Mouse (Mus musculus) left cerebral cortex, adult 8-10 months (tissue): ENCODE measurements around the gene Klhdc8a. TPM values are rescaled to one million over a fixed set of nuclear protein-coding genes. Genes with fewer than 3 reads are reported as not detected.

Experiments
- DNase-seq, 2 experiments: peaks; one replicate each; pipeline ENCODE4 v3.0.0; 2022; ENCODE audit warnings: low spot score in 2 of 2
- total RNA-seq, 4 experiments: library from RNA; stranded (reverse); gene quantifications; 2 replicates each; pipeline ENCODE4 v1.2.4; 2022

Klhdc8a gene
- total RNA-seq, 4 experiments from 2014 or later: 12.3 to 15.1 (median 13.6) TPM

DNA sequence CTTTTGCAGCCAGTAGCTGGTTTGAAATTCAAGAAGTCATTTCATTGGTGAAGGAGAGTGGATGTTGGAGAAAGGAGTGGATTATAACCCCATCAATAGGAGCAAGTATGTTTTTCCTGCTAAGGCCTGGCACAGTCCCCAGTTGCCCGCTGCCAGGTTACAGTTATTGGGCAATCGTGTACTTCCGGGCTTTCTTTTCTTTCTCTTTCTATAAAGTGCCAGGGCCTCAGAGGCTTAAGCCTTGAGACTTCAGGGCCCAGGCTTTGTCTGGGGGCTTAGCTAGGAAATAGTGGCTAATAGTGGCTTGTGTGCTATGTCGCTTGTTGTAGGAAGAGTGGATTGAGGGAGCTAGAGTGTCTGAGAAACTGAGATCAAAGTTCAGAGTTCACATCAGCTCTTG is 19.0 kb downstream of the Klhdc8a start:
- DNase-seq: no peak

DNA sequence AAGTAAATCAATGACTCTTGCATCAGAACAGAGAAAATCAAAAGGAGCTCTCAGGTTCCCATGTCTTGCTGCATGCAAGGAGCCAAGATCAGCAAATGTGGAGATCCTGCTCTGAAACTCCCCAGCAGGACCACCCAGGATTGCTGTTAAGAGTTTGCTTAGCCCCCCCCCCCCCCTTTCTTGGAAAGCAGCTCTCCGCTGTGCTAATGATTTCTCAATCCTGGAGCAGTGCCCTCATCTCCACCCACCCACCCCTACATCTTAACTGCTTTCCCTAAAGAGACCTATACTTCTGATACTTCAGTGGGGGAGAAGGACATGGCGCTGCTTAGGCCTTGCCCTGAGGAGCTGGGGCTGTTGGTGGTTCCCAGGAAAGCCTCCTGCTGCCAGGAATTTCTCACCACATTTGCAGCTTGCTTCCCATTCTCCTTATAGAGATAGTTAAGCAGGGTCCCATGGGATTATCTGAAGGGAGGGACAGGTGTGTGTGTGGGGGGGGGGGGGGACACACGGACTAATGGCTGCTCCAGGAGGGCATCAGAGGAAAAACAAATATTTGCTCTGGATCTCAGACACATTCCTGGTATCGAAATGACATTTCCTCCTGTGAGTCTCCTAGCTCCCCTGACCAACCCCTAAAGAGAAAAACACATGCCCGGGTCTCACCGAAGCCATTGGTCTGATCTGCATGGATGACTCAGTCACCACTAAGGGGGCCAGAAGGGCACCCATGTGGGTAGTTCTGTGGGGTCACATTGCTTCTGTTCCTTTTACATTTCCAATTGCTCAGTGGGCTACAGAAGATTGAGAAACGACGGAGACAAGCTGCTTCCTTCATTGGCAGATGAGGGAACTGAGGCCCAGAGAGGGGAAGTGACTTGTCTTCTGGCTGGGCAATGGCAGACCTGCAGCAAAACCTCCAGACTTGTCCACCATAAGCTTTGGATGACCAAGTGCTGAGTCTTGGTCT is 19.8 kb downstream of the Klhdc8a start:
- no peak for DNase-seq

DNA sequence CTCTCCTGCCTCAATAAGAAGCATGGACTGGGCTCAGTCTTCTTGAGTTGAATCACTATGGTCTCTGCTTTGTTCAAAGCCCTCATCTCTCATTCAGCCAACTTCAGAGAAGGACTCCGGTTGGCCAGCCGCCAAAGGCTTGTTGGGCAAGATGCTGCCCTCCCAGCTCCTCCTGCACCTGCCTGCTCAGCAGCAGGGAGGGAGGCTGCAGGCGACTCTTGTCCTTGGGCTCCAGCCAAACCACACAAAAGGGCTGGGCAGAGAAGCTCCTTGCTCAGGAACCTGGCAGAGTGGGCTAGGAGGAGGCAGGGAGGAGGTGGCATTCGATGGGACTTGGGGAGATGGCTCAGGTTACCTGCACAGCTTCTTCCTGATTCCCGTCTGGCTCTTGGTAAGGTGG is 20.8 kb downstream of the Klhdc8a start:
- DNase-seq: no peak

DNA sequence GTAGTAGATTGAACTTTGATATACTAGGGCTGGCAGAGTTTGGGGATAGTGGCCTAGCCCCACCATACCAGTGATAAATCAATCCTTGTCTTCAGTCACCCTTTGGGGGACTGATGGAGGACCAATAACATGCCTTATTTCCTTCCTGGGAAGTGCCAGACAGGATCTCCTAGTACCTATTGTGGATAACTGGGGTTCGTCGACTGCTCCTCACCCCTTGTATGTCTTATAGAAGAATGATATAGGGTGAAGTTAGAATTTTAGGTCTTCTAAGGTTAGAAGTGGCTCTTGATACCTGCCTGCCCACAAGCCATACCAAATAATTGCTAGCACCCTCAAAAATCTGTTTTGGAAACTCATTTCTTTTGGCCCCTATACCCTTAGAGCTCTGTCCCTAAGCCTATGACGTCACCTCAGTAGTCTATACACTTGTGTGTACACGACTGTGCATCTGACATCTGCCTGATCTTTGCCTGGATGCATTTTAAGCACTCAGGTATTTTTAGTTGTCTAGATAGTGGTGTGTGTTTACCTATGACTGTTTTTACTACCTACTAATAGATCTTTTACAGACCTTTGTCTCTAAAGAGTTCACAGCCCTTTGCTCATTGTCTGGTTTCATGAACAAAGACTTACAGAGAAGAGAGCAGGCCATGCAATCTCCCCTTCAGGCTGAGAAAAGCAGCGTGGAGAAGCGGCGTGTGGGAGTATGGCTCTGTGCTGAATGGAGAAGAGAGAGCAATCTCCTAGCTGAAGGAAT is 23.6 kb downstream of the Klhdc8a start:
- DNase-seq: no peak

DNA sequence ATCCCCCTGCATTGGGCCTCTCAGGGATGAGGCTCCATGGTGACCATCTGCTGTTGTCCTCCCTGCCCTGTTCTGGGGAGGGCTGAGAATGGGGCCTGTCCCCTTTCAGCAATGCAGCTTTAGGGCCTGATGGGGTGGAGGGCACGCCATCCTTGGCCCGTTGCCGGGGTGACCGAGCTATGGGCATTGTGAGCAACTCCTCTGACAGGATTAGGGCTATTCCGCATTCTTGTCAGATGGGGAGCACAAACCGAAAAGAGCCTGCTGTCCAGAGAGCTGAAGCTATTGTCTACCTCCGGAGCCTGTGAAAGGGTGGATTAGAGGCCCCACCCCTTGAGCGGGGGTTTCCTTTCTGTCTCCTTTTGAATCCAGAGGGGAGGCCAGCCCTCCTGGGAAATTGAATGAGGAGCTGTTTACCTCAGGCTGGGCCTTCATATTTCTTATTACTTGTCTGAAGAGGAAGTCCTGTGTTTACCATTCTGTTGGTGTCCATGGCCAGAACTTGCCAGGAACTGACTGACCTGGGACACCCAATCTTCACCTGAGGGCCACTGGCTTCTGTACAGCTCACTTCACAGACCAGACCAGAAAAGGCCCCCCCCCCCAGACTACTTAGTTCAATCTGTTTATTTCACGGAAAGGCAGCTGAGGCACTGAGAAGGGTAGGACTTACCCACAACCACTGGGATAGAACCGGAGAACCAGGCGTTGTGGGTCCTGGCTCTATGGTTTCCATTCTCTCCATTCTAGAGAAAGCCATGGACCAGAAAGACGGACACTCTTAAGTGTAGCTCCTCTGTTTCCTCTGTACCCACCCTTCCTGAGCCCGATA is 24.5 kb downstream of the Klhdc8a start:
- DNase-seq: no peak

DNA sequence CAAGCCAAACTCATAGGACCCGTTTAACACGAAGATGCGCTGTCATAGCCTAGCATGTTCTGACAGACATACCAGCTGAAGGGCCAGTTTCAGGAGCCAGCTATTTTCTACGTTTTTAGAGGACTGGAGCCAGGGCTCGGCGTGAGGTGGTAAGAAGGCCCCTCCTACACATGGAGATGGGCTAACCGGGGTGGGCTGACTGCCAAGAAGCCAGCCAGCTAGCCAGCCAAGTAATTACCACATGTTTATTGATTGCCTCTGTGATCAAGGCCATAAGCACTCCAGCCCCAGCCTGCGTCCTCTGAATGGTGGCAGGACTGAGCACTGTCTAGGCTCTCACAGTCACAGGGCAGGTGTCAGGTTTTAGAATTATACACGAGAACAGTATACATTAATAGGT is 28.4 kb downstream of the Klhdc8a start:
- DNase-seq: no peak

DNA sequence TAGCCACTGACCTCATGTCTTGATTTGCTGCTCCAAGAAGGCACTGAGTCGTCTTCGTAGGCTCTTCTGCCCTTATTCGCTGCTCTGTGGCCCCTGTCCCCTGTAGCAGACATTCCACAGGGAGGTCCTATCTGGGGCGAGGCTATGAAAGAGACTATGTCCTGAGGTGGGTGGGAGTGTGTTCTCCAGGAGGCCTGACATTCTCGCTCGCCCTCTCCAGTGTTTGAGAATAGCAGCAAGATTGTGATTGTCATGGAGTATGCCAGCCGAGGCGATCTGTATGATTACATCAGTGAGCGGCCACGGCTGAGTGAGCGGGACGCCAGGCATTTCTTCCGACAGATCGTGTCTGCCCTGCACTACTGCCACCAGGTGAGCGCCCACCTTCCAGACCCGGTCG is 29.1 kb downstream of the Klhdc8a start:
- no peak for DNase-seq

DNA sequence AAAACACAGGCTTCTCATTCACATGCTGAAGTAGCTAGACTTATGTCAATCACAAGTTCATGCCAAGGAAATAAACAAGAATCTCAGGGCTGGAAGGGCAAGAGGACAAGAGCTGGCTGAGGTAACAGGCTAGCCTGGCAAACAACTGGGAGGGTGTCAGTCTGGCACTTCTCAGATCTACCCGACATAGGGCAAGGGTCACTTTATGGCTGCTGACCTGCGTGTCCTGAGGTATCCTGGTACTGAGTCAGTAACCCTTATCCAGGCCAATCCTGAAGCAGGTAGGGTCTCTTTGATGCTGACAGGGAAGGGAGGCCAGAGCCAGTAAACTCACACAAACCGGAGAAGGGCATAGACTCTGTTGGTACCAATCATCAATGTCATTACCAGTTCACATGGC is 30.1 kb downstream of the Klhdc8a start:
- no peak for DNase-seq

DNA sequence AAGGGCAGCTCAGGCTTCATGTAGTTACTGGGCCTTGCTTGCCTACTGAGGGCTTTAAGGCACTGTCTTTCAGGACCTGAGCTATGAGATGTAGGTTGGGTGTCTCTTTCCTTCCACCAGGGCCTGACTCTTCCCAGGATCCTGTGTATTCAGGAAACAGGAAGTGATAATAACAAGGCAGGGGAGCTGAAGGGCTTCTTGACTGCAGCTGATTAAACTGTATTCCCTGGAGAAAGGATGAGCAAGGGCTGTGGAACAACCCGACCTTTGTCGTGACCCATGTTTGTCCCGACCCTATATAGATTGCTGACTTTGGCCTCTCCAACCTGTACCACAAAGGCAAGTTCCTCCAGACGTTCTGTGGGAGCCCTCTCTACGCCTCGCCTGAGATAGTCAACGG is 31.2 kb downstream of the Klhdc8a start:
- no peak for DNase-seq

DNA sequence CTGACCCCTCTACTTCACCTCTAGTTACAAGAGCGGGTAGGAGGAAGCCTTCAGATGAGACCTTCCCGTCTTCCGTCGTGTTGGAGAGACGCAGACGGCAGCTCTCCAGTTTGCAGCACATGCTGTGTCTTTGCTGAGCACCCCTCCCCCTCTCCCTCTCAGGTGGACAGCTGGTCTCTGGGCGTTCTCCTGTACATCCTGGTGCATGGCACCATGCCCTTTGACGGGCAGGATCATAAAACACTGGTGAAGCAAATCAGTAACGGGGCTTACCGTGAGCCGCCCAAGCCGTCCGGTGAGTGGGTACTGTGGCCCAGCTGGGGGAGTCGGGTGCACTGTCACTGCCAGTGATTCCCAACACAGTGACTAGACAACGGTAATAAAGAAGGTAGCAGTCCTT is 32.0 kb downstream of the Klhdc8a start:
- no peak for DNase-seq

DNA sequence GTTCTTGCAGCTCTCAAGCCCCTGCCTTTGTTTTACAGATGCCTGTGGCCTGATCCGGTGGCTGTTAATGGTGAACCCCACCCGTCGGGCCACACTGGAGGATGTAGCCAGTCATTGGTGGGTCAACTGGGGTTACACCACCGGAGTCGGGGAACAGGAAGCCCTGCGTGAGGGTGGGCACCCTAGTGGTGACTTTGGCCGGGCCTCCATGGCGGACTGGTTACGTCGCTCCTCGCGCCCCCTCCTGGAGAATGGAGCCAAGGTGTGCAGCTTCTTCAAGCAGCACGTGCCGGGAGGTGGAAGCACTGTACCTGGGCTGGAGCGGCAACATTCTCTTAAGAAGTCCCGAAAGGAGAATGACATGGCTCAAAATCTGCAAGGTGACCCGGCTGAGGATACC is 32.9 kb downstream of the Klhdc8a start:
- no peak for DNase-seq

DNA sequence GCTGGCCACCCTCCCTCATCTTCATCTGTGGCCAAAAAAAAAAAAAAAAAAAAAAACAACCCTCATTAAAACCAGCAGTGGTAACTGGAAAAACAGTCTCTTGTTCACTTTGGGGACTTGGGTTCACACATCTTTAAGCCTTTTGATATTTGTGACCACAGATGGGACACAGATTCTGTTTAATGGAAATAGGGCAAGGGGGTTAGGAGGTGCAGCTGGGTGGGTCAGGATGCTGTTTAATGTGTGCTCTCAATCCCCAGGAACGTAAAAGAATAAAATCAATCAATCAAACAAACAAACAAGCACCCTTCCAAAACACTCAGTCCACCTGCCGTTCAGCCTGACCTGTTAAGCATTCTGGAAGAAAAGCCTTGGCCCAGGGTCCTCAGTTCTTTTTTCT is 34.8 kb downstream of the Klhdc8a start:
- no peak for DNase-seq

DNA sequence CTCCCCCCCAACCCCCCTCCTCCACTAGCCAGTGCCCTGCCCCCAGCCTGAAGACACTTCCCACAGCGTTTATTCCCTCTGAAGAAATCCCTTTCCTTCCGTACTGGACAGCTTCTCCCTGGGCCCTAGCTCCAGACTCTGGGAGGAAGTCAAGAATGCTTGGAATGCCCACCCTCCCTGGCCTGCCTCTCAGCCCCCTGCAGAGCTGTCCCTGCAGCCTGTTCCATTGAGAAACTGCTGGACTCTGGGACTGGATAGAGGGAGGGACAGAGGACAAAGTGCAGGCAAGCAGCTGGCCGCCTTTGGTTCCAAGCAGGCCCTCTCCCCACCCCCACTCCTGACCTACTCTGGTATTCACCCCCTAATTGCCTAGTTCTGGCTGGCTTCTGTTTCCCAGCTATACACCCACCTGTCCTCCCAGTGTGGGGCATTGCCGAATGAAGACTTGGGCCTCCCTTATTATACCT is 35.3 kb downstream of the Klhdc8a start:
- DNase-seq: no peak

DNA sequence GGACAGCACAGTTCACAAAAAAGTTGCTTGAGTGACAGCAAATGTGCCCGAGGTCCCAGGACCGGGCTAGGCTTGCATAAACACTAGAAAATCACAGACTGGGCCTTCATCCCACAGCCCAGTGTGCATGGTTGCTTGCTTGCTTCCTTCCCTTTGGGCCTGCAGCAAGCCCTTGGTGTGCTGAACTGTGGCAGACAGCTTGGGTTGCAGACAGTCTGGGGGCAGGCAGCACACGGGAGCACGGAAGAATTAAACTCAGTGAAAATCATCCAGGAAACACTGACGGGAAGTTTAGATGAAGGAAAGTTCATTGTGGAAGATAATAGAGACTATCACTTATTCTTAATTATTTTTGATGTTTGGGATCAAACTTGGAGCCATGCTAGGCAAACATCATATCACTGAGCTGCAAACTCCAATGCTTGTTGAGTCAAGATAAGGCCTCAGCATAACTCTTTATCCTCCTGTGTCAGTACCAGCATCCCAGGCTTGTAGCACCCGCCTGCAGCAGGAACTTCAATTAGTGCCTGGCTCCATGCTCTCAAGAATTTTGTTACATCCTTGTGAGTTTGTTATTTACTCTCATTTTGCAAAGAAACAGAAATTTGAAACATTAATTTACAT is 35.9 kb downstream of the Klhdc8a start:
- no peak for DNase-seq

DNA sequence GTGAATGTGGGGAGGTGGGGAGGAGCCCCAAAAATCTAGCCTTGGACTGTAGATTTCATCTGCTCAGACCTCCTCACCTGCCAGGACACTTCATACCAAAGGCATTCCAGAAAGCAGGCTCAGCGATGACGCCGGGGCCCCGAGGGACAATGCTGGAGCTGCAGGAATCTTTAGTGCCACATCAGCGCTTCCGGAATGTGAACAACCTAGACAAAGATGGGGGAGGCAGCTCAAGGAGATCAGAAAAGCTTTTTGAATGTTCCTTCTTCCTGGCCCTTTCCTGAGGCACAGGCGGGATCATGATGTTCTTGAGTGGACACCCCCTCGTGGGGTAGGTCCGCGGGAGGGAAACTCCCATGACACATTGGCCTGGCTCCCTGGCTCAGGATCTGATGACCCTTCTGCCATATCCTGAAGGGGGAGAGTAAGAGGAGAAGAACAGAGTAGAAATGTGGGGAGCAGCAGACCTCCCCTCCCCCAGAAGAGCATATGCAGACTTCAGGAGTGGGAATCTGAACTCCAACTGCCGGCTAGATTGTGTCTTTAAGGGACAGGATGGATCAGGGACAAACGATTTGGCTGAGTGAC is 37.0 kb downstream of the Klhdc8a start:
- no peak for DNase-seq

DNA sequence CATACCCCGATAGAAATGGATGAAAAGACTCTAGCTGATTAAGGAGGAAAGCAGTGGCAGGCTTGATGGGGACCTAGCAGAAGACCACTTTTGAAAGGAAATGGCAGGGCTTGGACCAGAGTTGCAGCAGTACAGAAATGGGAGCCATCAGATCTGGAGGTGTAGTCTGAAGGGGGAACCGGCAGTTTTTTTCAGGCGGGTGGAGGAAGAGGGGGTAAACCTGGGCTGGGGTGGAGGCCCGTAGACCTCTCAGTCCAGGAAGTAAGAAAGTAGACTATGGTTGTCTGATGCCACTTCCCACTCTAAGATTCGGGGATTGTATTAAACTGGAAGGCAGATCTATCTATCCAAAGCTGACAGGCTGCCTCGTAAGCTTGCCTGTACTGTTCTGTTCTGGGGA is 38.5 kb downstream of the Klhdc8a start:
- DNase-seq: no peak

DNA sequence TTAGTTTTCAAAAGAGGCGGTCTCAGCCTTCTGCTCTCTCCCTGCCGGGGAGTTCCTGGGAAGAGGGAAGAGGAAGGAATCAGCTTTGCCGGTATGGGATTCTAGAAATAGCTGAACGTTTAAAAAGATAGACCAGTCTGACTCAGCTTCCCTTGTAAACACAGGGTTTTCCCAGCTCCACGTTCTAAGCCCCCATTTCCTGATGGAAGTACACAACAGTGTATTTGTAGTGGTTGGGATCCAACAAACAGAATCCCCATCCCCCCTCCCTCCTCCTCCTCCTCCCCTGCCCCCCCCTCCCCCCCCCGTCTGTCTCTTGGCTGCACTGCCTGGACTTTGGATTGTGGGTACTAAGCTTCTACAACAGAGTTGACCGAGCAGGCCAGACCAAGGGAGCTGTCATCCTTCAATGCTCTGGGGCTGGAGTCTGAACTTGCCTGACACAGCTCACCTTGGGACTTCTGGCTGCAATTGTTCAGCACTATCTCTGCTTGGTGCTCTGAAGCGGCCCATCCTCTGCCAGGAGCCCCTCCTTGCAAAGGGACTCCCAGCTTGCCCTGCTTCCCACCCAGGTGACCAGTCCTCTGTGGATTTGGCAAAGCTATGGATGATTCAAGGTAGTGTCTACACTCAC is 39.7 kb downstream of the Klhdc8a start:
- no peak for DNase-seq

DNA sequence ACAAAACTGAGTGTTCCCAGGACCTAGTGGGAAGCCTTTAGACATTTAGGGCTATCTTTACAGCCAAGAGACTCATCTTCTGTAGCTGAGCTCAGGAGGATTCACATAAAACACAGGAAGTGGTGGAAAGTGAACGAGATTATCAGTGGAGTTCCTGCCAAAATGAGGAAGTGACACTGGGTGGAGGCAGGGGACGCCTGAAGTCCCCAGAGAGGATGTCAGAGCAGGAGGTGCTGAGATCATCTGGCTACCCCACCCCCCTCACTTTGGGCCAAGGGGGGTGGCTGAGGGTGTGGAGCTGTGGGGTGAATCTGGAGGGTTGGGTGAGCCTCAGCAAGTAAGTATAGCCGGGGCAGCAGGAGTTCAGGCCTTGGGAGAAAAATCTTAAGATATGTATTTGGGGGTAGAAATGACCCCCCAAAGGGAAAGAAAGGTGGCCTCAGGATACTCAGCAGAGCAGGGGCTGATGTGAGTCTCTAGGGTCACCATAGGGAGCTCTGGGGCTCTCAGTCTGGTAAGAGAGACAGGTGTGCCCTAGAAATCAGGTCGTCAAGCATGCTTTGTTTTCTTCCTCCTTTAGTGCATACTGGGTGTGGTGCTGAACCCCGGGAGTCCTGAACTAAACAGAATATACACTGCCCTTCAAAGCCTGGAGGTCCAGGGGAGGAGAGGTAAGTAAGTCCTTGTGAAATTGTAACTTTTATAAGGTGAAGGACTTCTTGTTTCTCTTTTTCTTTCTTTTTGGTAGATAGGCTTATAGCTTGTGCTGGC is 43.5 kb downstream of the Klhdc8a start:
- DNase-seq: no peak

DNA sequence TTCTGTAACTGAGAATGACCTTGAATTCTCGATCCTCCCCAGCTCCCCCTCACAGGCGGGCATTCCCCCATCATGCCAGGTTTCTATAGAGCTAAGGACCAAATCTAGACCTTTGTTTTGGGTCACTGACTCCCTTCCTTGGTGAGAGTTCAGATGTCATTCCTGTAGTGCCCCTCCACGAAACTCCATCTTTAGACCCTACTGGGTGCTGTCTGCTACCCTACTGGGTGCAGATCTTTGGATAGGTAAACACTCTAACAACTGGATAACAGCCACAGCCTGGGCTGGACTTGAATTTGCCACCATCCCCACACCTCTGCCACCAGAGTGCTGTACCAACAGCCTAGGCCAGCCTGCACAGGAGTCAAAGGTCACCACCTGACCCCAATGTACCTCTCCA is 44.1 kb downstream of the Klhdc8a start:
- DNase-seq: no peak

DNA sequence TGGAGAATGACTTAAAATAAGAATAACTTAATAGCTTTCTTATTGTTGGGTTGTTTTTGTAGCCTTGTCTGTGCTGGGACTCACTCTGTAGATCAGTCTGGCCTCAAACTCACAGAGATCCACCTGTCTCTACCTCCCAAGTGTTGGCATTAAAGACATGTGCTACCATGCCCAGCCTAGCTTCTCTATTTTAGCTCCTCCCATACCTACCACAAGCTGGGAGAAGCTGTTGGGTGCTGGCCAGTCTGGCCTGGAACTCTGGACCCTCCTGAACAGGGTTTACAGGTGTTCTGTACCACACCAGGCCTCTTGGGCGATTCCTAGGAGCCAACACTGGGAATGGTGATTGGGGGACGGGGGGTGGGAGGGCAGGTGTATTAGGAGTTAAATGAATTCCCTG is 44.8 kb downstream of the Klhdc8a start:
- no peak for DNase-seq
